Comparison of ENCODE assay signal across 31 mouse cellular contexts in genomic region chr14:122029851-122030250, GRCm38 (mm10). TPM values are rescaled to one million over a fixed set of nuclear protein-coding genes. Genes with fewer than 3 reads are reported as not detected.
A peak's percentile ranks its signal among the peaks of the same experiment; 100 is the strongest.
DNase-seq lines count a peak whose midpoint lies in the region; ATAC-seq and TF ChIP-seq lines count a peak whose summit lies in the region.
"Had no signal": no experiment of that assay in that cellular context is flagged by ENCODE, and none has a peak within 500 bp of the region (broad histone marks: within the 10 kb centered on the region; RNA-seq: fewer than 3 reads in every experiment).

No protein-coding gene starts in this region.

- WGBS in liver, postnatal 0 days (ENCODE audit: insufficient replicate concordance): 72% methylated on average over 4 of the region's 4 CpGs
- WGBS in liver, embryonic 12.5 days (ENCODE audit: insufficient replicate concordance): 78% methylated on average over 4 of the region's 4 CpGs
- WGBS in thymus, adult 2 months: 64% methylated on average over 4 of the region's 4 CpGs
- 77% methylated on average over 4 of the region's 4 CpGs for WGBS in bone marrow, adult 2 months

- H3K27me3 ChIP-seq in liver, postnatal 0 days (ENCODE audit: insufficient read depth, low read length): no peaks in the 10 kb centered on the region
- no peaks in the 10 kb centered on the region for H3K27me3 ChIP-seq in liver, embryonic 12.5 days (replicated peaks)
- no peaks in the 10 kb centered on the region for H3K27me3 ChIP-seq in thymus, adult 2 months (ENCODE audit: control insufficient read depth, insufficient read depth, low read length)
- H3K27me3 ChIP-seq: embryonic facial prominence, embryonic 13.5 days; forebrain, embryonic 12.5 days; forebrain, embryonic 15.5 days; hindbrain, embryonic 12.5 days; hindbrain, embryonic 15.5 days; Patski had no signal

- peak overlapping the region; percentile 62 for H3K27ac ChIP-seq in liver, postnatal 0 days (ENCODE audit: low read depth)
- no peak overlapping the region for H3K27ac ChIP-seq in liver, embryonic 12.5 days
- peak overlapping the region; percentile 26; the same call in 1 of the 2 replicates for H3K27ac ChIP-seq in thymus, adult 2 months (ENCODE audit: control insufficient read depth, insufficient read depth, low read length)
- peak overlapping the region; percentile 34; the same call in 1 of the 2 replicates for H3K27ac ChIP-seq in bone marrow, adult 2 months (ENCODE audit: control insufficient read depth, insufficient read depth, low read depth, low read length, poor library complexity)
- H3K27ac ChIP-seq: embryonic facial prominence, embryonic 13.5 days; forebrain, embryonic 12.5 days; forebrain, embryonic 15.5 days; hindbrain, embryonic 12.5 days; hindbrain, embryonic 15.5 days had no signal

- no peak for TF ChIP-seq POLR2A in thymus, adult 2 months (IDR thresholded peaks at IDR 0.05; ENCODE audit: control insufficient read depth, extremely low read depth, insufficient read depth, low read length, poor library complexity)
- TF ChIP-seq POLR2A in bone marrow, adult 2 months (IDR thresholded peaks at IDR 0.05; ENCODE audit: borderline replicate concordance, control insufficient read depth, low read depth, low read length): no peak

- no peak for ATAC-seq in liver, postnatal 0 days
- no peak for ATAC-seq in liver, embryonic 12.5 days
- ATAC-seq: forebrain, embryonic 15.5 days; Patski had no signal

- peaks cover 16% of the 10 kb centered on the region for H3K4me1 ChIP-seq in liver, postnatal 0 days (ENCODE audit: insufficient read depth)
- peaks cover 5% of the 10 kb centered on the region for H3K4me1 ChIP-seq in liver, embryonic 12.5 days
- peaks cover 35% of the 10 kb centered on the region for H3K4me1 ChIP-seq in thymus, adult 2 months (replicated peaks; ENCODE audit: control insufficient read depth, insufficient read depth, low read length)
- H3K4me1 ChIP-seq in bone marrow, adult 2 months (ENCODE audit: control insufficient read depth, insufficient read depth, low read length): peaks cover 11% of the 10 kb centered on the region
- H3K4me1 ChIP-seq: forebrain, embryonic 12.5 days; forebrain, embryonic 15.5 days; hindbrain, embryonic 12.5 days; hindbrain, embryonic 15.5 days had no signal

- no peak overlapping the region for H3K4me3 ChIP-seq in liver, postnatal 0 days (ENCODE audit: low read depth, low read length)
- H3K4me3 ChIP-seq in liver, embryonic 12.5 days: no peak overlapping the region
- no peak overlapping the region for H3K4me3 ChIP-seq in thymus, adult 2 months (ENCODE audit: control insufficient read depth, insufficient read depth, low read length)
- H3K4me3 ChIP-seq in bone marrow, adult 2 months (replicated peaks; ENCODE audit: control insufficient read depth, low read depth, low read length): no peak overlapping the region
- H3K4me3 ChIP-seq: embryonic facial prominence, embryonic 13.5 days; erythroblast, embryonic 14.5 days; forebrain, embryonic 12.5 days; forebrain, embryonic 15.5 days; hindbrain, embryonic 12.5 days; hindbrain, embryonic 15.5 days had no signal

- H3K9ac ChIP-seq in liver, postnatal 0 days (replicated peaks): no peak overlapping the region
- no peak overlapping the region for H3K9ac ChIP-seq in liver, embryonic 12.5 days
- H3K9ac ChIP-seq: embryonic facial prominence, embryonic 13.5 days; forebrain, embryonic 12.5 days; forebrain, embryonic 15.5 days; hindbrain, embryonic 12.5 days; hindbrain, embryonic 15.5 days had no signal

- TF ChIP-seq EP300 in liver, postnatal 0 days (IDR thresholded peaks at IDR 0.05; ENCODE audit: low read depth): no peak

- H3K9me3 ChIP-seq in liver, postnatal 0 days (ENCODE audit: low read length): no peaks in the 10 kb centered on the region; the same call in 1 of the 2 replicates
- no peaks in the 10 kb centered on the region for H3K9me3 ChIP-seq in liver, embryonic 12.5 days (replicated peaks)
- H3K9me3 ChIP-seq: embryonic facial prominence, embryonic 13.5 days; forebrain, embryonic 12.5 days; forebrain, embryonic 15.5 days; hindbrain, embryonic 12.5 days; hindbrain, embryonic 15.5 days had no signal

- H3K4me2 ChIP-seq in liver, postnatal 0 days (ENCODE audit: low read depth, low read length): no peak overlapping the region
- H3K4me2 ChIP-seq in liver, embryonic 12.5 days: no peak overlapping the region
- H3K4me2 ChIP-seq: embryonic facial prominence, embryonic 13.5 days; forebrain, embryonic 12.5 days; forebrain, embryonic 15.5 days; heart, embryonic 11.5 days; hindbrain, embryonic 12.5 days; hindbrain, embryonic 15.5 days had no signal

- DNase-seq in liver, postnatal 0 days: no peak
- DNase-seq in thymus, adult 2 months: no peak
- DNase-seq in thymus, postnatal 36 days: no peak
- DNase-seq in gastrocnemius, postnatal 4 days (ENCODE audit: low spot score in 2 of 2): no peak
- DNase-seq: adrenal gland, postnatal 10 days; adrenal gland, postnatal 36 days; cerebellum, adult 11 months; cerebellum, adult 2 months; cerebellum, adult 9-11 months; cerebellum, postnatal 25 days; gastrocnemius, postnatal 10 days; gastrocnemius, postnatal 36 days; heart, adult 11 months had no signal

- TF ChIP-seq CTCF in liver, postnatal 0 days (IDR thresholded peaks at IDR 0.05; ENCODE audit: low read depth): no peak
- TF ChIP-seq CTCF in thymus, adult 2 months (IDR thresholded peaks at IDR 0.05; ENCODE audit: borderline replicate concordance, control insufficient read depth, extremely low read depth, insufficient read depth, low read length, poor library complexity): no peak
- no peak for TF ChIP-seq CTCF in bone marrow, adult 2 months (IDR thresholded peaks at IDR 0.05; ENCODE audit: control insufficient read depth, insufficient read depth, low read length)

- H3K36me3 ChIP-seq in liver, postnatal 0 days (replicated peaks; ENCODE audit: insufficient read depth, low read length): no peaks in the 10 kb centered on the region
- no peaks in the 10 kb centered on the region for H3K36me3 ChIP-seq in liver, embryonic 12.5 days
- H3K36me3 ChIP-seq in thymus, adult 2 months (ENCODE audit: control insufficient read depth, insufficient read depth, low read length): no peaks in the 10 kb centered on the region
- H3K36me3 ChIP-seq: embryonic facial prominence, embryonic 13.5 days; forebrain, embryonic 12.5 days; forebrain, embryonic 15.5 days; G1E; hindbrain, embryonic 12.5 days; hindbrain, embryonic 15.5 days had no signal

RNA-seq across cellular contexts. Expression of gene Timm8a2, which starts 4.6 kb away (rescaled TPM):
- not detected in 2 replicates for polyA plus RNA-seq in liver, postnatal 0 days (2015; fragmentation: Nextera tagmentation; extraction: Ambion mirVana)
- polyA plus RNA-seq in liver, embryonic 12.5 days (2016; fragmentation: Nextera tagmentation; extraction: Ambion mirVana): not detected in 2 replicates
- 0.38 and 0.43 TPM in 2 replicates for polyA plus RNA-seq in thymus, adult 2 months (2012; rRNA removed)
- polyA plus RNA-seq in bone marrow, adult 2 months (2011; ENCODE audit: insufficient read depth, insufficient read length, low replicate concordance, missing spikeins): not detected in 2 replicates
- total RNA-seq in gastrocnemius, postnatal 4 days (2021): not detected
- total RNA-seq: adrenal gland, adult 18-20 months; adrenal gland, postnatal 36 days; common myeloid progenitor, adult 5-6 weeks; G1E; gastrocnemius, postnatal 10 days; gastrocnemius, postnatal 36 days; heart, adult 8-10 months; heart, postnatal 25 days; hematopoietic stem cell, adult 5-6 weeks had no signal
- polyA plus RNA-seq: embryonic facial prominence, embryonic 13.5 days; erythroblast, embryonic 14.5 days; forebrain, embryonic 12.5 days; forebrain, embryonic 15.5 days; heart, embryonic 11.5 days; heart, embryonic 14.5 days; heart, postnatal 0 days; hindbrain, embryonic 12.5 days; hindbrain, embryonic 15.5 days; Patski had no signal
